Mouse (Mus musculus) G1E (cell line): ENCODE measurements around the gene Dnajc28.

Source experiments
- CTCF ChIP-seq: IDR thresholded peaks from 2 replicates; pipeline ENCODE4 v1.5.1; 2012; ENCODE audit warnings: low read depth, low read length, inconsistent platforms, mixed read lengths
- GATA1 ChIP-seq: IDR thresholded peaks from 2 replicates; pipeline ENCODE4 v1.6.1; 2012; ENCODE audit warnings: borderline replicate concordance, low read length, inconsistent platforms, mixed read lengths
- GATA2 ChIP-seq: IDR thresholded peaks from 2 replicates; pipeline ENCODE4 v1.6.1; 2012; ENCODE audit warnings: low read depth, low read length, inconsistent platforms, borderline replicate concordance
- POLR2AphosphoS5 ChIP-seq: IDR thresholded peaks from 2 replicates; pipeline ENCODE4 v1.6.1; 2012; ENCODE audit warnings: low read depth, low read length, inconsistent platforms; ENCODE audit not compliant: insufficient replicate concordance
- TAL1 ChIP-seq: conservative IDR thresholded peaks from 2 replicates; pipeline ENCODE4 v1.6.1; 2012; ENCODE audit warnings: low read depth, low read length, inconsistent platforms, mixed read lengths

- TF ChIP-seq CTCF (no peak), GATA1 (no peak), TAL1 (no peak), GATA2 (no peak), POLR2AphosphoS5 (no peak)
Measured at GRCm38 (mm10) chr16:91592162-91592561, 26.7 kb downstream of the Dnajc28 start.
